Mouse (Mus musculus) myocyte (in vitro differentiated cells): Measurements from ENCODE around the gene Gm49405. TPM values are rescaled to one million over a fixed set of nuclear protein-coding genes. Genes with fewer than 3 reads are reported as not detected.
"Not testable (repeated sequence)": the region's sequence is repeated elsewhere in the genome, so short reads cannot be mapped to it uniquely, and the experiment has no call there.

ENCODE experiments used
- H3K27me3 ChIP-seq: one replicate; pipeline ENCODE4 v1.6.1; 2011; ENCODE audit not compliant: control insufficient read depth, insufficient read depth, insufficient read length
- H3K36me3 ChIP-seq: one replicate; pipeline ENCODE4 v1.6.1; 2011; ENCODE audit not compliant: control insufficient read depth, insufficient read depth
- H3K4me2 ChIP-seq: one replicate; pipeline ENCODE4 v1.6.1; 2011; ENCODE audit warnings: low read depth, control low read depth
- H3K4me3 ChIP-seq: one replicate; pipeline ENCODE4 v1.5.1; 2011; ENCODE audit warnings: mild to moderate bottlenecking, control low read depth, moderate library complexity
- H3K79me2 ChIP-seq: one replicate; pipeline ENCODE4 v1.6.1; 2011; ENCODE audit not compliant: control insufficient read depth, insufficient read depth
- H3ac ChIP-seq: one replicate; pipeline ENCODE4 v1.6.1; 2011; ENCODE audit not compliant: control insufficient read depth, insufficient read length
- CEBPB ChIP-seq: IDR thresholded peaks from 2 replicates; pipeline ENCODE4 v1.6.1; 2011; ENCODE audit warnings: mild to moderate bottlenecking, moderate library complexity; ENCODE audit not compliant: poor library complexity, insufficient read depth, severe bottlenecking
- E2F4 ChIP-seq: IDR thresholded peaks from one replicate; pipeline ENCODE4 v1.6.1; 2011; ENCODE audit warnings: mild to moderate bottlenecking, control low read depth, moderate library complexity; ENCODE audit not compliant: insufficient read depth
- MAX ChIP-seq: IDR thresholded peaks from one replicate; pipeline ENCODE4 v1.6.1; 2011; ENCODE audit warnings: low read depth, mild to moderate bottlenecking, control low read depth
- MYOD1 ChIP-seq, 3 experiments: IDR thresholded peaks; one replicate each; pipeline ENCODE4 v1.6.1; 2011; ENCODE audit warnings: control low read depth in 2 of 3, low read depth in 2 of 3, mild to moderate bottlenecking in 2 of 3, moderate library complexity in 1 of 3; ENCODE audit not compliant: insufficient read length in 2 of 3, control insufficient read depth in 1 of 3
- MYOG ChIP-seq, 3 experiments: IDR thresholded peaks; one replicate each; pipeline ENCODE4 v1.6.1; 2011; ENCODE audit warnings: control low read depth in 2 of 3, low read depth in 2 of 3, mild to moderate bottlenecking in 2 of 3; ENCODE audit not compliant: insufficient read length in 2 of 3, control insufficient read depth in 1 of 3, insufficient read depth in 1 of 3
- POLR2A ChIP-seq: IDR thresholded peaks from one replicate; pipeline ENCODE4 v1.6.1; 2011; ENCODE audit warnings: low read depth, mild to moderate bottlenecking, control low read depth, moderate library complexity; ENCODE audit not compliant: insufficient read length
- POLR2AphosphoS2 ChIP-seq: IDR thresholded peaks from one replicate; pipeline ENCODE4 v1.6.1; 2011; ENCODE audit warnings: low read depth, control low read depth; ENCODE audit not compliant: insufficient read length
- REST ChIP-seq: IDR thresholded peaks from one replicate; pipeline ENCODE4 v1.6.1; 2011; ENCODE audit warnings: mild to moderate bottlenecking, control low read depth, moderate library complexity; ENCODE audit not compliant: insufficient read depth, insufficient read length
- SRF ChIP-seq: IDR thresholded peaks from one replicate; pipeline ENCODE4 v1.6.1; 2011; ENCODE audit warnings: low read depth; ENCODE audit not compliant: control insufficient read depth, insufficient read length
- TCF12 ChIP-seq: IDR thresholded peaks from one replicate; pipeline ENCODE4 v1.6.1; 2011; ENCODE audit warnings: mild to moderate bottlenecking, control low read depth; ENCODE audit not compliant: poor library complexity, insufficient read depth, severe bottlenecking
- TCF3 ChIP-seq: IDR thresholded peaks from one replicate; pipeline ENCODE4 v1.6.1; 2011; ENCODE audit warnings: low read depth, control low read depth; ENCODE audit not compliant: insufficient read length
- USF1 ChIP-seq: IDR thresholded peaks from one replicate; pipeline ENCODE4 v1.6.1; 2011; ENCODE audit warnings: low read depth, mild to moderate bottlenecking, control low read depth, moderate library complexity
- polyA plus RNA-seq: library from polyadenylated mRNA; unstranded; fragments of >200 nt; fragmentation: generic; extraction: Trizol; gene quantifications from one replicate; pipeline ENCODE4 v1.2.1, GENCODE M21; 2012; ENCODE audit warnings: missing spikeins

The Gm49405 gene
- polyA plus RNA-seq, 1 experiment, result 0.50 TPM

GRCm38 (mm10) chr19:4046866-4047254 lies 46.4 kb downstream of the Gm49405 start:
- Histone ChIP-seq H3ac (no peak overlapping the region), H3K36me3 (no peaks in the 10 kb centered on the region), H3K27me3 (no peaks in the 10 kb centered on the region), H3K79me2 (no peaks in the 10 kb centered on the region), H3K4me3 (no peak overlapping the region), H3K4me2 (no peak overlapping the region)
- TF ChIP-seq REST (no peak), TCF12 (no peak), MYOD1 (IDR thresholded peaks at IDR 0.05; ENCODE audit: control insufficient read depth in 1 of 3, insufficient read length in 2 of 3, low read depth in 2 of 3) (no peak), POLR2A (no peak), SRF (no peak), CEBPB (no peak), TCF3 (no peak)

DNA sequence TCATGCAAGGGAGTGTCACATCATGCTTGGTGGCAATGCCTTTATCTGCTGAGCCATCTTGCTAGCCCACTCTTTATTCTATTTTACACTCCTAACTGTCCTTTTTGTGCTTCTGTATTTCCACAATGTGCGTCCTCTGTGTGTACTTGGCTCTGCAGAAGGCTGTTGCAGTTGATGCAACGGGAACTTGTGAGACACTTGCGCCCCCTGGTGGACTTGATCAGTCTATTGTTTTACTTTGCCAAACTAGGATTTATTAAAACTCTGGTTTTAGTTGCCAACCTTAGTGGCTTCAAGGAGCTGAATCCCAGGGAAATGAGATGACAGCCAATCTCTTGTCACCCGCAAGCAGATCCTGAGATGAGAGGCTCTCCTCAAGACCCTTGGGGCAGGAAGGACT lies 47.4 kb downstream of the Gm49405 start:
- Histone ChIP-seq H3K4me2 (no peak overlapping the region), H3K27me3 (no peaks in the 10 kb centered on the region), H3K36me3 (no peaks in the 10 kb centered on the region), H3K79me2 (no peaks in the 10 kb centered on the region), H3K4me3 (no peak overlapping the region), H3ac (no peak overlapping the region)
- TF ChIP-seq TCF12 (no peak), POLR2A (no peak), POLR2AphosphoS2 (no peak), E2F4 (no peak), MYOG (IDR thresholded peaks at IDR 0.05; ENCODE audit: control insufficient read depth in 1 of 3, insufficient read depth in 1 of 3, insufficient read length in 2 of 3, low read depth in 2 of 3) (no peak), USF1 (no peak), TCF3 (no peak), MYOD1 (IDR thresholded peaks at IDR 0.05; ENCODE audit: control insufficient read depth in 1 of 3, insufficient read length in 2 of 3, low read depth in 2 of 3) (no peak), REST (no peak), SRF (no peak)

DNA sequence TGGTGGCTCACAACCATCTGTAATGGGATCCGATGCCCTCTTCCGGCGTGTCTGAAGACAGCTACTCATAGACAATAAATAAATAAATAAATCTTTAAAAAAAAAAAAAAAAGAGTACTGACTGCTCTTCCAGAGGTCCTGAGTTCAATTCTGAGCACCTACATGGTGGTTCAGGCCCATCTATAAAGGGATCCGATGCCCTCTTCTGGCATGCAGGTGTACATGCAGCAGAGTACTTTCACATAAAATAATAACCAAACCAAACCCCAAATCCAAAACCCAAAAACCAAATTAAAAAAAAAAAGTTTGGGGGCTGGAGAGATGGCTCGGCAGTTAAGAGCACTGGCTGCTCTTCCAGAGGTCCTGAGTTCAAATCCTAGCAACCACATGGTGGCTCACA lies 48.6 kb downstream of the Gm49405 start:
- H3K4me3 ChIP-seq, H3K4me2 ChIP-seq, H3ac ChIP-seq, H3K27me3 ChIP-seq, H3K79me2 ChIP-seq, H3K36me3 ChIP-seq: not testable (repeated sequence)

DNA sequence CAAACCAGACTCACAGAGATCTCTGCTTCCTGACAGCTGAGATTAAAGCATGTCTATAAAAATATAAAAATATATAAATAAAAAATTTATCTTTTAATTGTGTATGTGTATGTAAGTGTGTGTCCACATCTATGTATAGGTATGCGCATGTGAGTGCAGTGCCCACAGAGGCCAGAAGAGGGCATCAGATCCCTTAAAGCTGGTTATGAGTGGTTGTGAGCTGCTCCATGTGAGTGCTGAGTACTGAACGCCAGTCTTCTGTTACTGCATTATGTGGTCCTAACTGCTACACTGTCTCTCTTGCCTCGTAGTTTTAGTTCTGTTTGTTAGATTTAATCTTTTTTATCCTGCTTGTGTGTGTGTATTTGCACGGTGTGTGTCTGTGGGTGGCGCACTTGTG lies 50.6 kb downstream of the Gm49405 start:
- H3K4me3 ChIP-seq, result no peak overlapping the region
- H3K27me3 ChIP-seq, result no peaks in the 10 kb centered on the region
- no peak overlapping the region for H3K4me2 ChIP-seq
- H3K79me2 ChIP-seq, result no peaks in the 10 kb centered on the region
- no peak overlapping the region for H3ac ChIP-seq
- no peak for TF ChIP-seq CEBPB
- TF ChIP-seq TCF12, result no peak
- TF ChIP-seq POLR2A, result no peak
- TF ChIP-seq MYOG (IDR thresholded peaks at IDR 0.05; ENCODE audit: control insufficient read depth in 1 of 3, insufficient read depth in 1 of 3, insufficient read length in 2 of 3, low read depth in 2 of 3), result no peak
- TF ChIP-seq MYOD1 (IDR thresholded peaks at IDR 0.05; ENCODE audit: control insufficient read depth in 1 of 3, insufficient read length in 2 of 3, low read depth in 2 of 3), result no peak
- no peak for TF ChIP-seq REST
- TF ChIP-seq TCF3, result no peak
- no peak for TF ChIP-seq USF1
- no peak for TF ChIP-seq SRF
- no peaks in the 10 kb centered on the region for H3K36me3 ChIP-seq

DNA sequence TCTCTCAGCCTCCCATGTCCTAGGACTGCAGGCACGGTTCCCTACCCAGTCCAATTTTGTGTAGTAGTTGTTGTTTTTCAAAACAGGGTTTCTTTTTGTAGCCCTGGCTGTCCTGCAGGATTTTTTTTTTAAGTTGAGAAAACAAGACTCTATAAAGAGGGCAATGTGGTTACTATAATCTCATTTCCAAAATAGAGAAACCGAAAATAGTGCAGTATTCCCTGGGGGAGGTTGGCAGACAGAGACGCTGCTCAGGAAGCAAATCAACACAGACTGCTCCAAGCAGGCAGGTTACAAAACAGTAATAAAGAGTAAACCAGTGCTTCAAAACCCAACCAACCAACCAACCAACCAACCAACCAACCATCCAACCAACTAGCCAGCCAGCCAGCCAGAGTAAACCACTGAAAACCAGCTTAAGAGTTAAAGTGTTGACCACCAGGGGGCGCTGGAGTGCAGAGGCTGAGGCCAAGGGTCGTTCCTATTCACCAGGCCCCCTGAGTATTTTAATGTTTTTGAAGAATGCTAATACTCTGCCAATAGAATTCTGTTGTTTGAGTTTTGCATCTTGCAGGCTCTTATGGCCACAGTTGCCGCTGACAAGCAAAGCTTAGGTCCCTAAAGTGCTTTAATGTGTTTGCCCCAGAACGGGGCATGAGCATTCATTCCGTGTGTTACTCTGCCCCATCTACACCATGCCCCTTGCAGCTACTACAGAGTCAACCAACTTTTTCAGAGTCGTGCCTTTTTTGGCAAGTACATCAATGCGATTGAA lies 51.5 kb downstream of the Gm49405 start:
- no peak overlapping the region for H3K4me3 ChIP-seq
- no peaks in the 10 kb centered on the region for H3K36me3 ChIP-seq
- no peaks in the 10 kb centered on the region for H3K27me3 ChIP-seq
- no peak overlapping the region for H3ac ChIP-seq
- no peak overlapping the region for H3K4me2 ChIP-seq
- H3K79me2 ChIP-seq, result no peaks in the 10 kb centered on the region
- TF ChIP-seq MYOG (IDR thresholded peaks at IDR 0.05; ENCODE audit: control insufficient read depth in 1 of 3, insufficient read depth in 1 of 3, insufficient read length in 2 of 3, low read depth in 2 of 3), result no peak
- TF ChIP-seq POLR2AphosphoS2, result no peak
- TF ChIP-seq TCF12, result no peak
- no peak for TF ChIP-seq CEBPB
- TF ChIP-seq REST, result no peak
- no peak for TF ChIP-seq SRF
- no peak for TF ChIP-seq MAX
- TF ChIP-seq TCF3, result no peak
- TF ChIP-seq E2F4, result no peak
